ENCODE assay signal across 14 mouse cellular contexts in the genomic region with DNA sequence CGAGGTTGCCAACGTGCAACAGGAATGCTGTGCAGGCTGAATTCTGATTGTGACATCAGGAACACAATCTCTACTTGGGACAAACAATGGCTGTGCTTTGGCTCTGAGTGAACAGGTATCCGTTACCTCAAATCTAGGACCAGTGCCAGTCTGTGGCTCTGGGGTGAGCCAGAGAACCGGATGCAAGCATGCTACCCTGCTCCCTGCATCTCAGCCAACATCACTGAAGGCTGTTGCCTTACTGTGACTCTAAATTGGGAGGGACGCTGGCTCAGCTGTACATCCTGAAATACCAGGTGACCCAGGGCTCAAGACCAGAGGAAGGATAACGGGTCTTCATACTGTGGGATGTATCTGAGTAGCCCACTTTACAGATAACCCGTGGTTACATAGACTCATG.
DNase-seq lines count a peak whose midpoint lies in the region; ATAC-seq and TF ChIP-seq lines count a peak whose summit lies in the region.
"Had no signal": no experiment of that assay in that cellular context is flagged by ENCODE, and none has a peak within 500 bp of the region (broad histone marks: within the 10 kb centered on the region; RNA-seq: fewer than 3 reads in every experiment).

No protein-coding gene starts in this region.

- intact Hi-C loops in left cerebral cortex, postnatal 10 days (cut with DNase I): loop anchor here (5.0 kb wide), 1 partner anchor 63 kb away; no protein-coding TSS in a partner anchor

- WGBS in embryonic facial prominence, embryonic 13.5 days: 80% methylated on average over 7 of the region's 7 CpGs
- WGBS in embryonic facial prominence, embryonic 10.5 days: 90% methylated on average over 7 of the region's 7 CpGs
- 80% methylated on average over 7 of the region's 7 CpGs for WGBS in lung, embryonic 15.5 days
- 87% methylated on average over 7 of the region's 7 CpGs for WGBS in hindbrain, embryonic 11.5 days

- no peaks in the 10 kb centered on the region for H3K79me2 ChIP-seq in myocyte (ENCODE audit: control insufficient read depth, insufficient read depth)

- peak overlapping the region; percentile 8; the same call in 1 of the 2 replicates for H3K27ac ChIP-seq in embryonic facial prominence, embryonic 13.5 days
- H3K27ac ChIP-seq in embryonic facial prominence, embryonic 10.5 days (replicated peaks): no peak overlapping the region
- H3K27ac ChIP-seq in lung, embryonic 15.5 days: 0 out of 2 replicates have a peak overlapping the region, but pooled peaks have one; percentile 25
- no peak overlapping the region for H3K27ac ChIP-seq in hindbrain, embryonic 11.5 days (ENCODE audit: low read depth, low read length)
- H3K27ac ChIP-seq: hindbrain, embryonic 15.5 days; macrophage had no signal

- no peak for TF ChIP-seq POLR2A in myocyte (IDR thresholded peaks at IDR 0.05; ENCODE audit: insufficient read length, low read depth)

- H3K4me3 ChIP-seq in embryonic facial prominence, embryonic 13.5 days: no peak overlapping the region
- H3K4me3 ChIP-seq in embryonic facial prominence, embryonic 10.5 days: no peak overlapping the region
- H3K4me3 ChIP-seq in lung, embryonic 15.5 days: no peak overlapping the region
- H3K4me3 ChIP-seq in myocyte: no peak overlapping the region
- H3K4me3 ChIP-seq in hindbrain, embryonic 11.5 days (ENCODE audit: low read depth, low read length): no peak overlapping the region
- H3K4me3 ChIP-seq: hindbrain, embryonic 15.5 days; midbrain, embryonic 15.5 days had no signal

- H3K9me3 ChIP-seq in embryonic facial prominence, embryonic 13.5 days: no peaks in the 10 kb centered on the region
- 0 out of 2 replicates have a peak, but pooled peaks cover 2% of the 10 kb centered on the region for H3K9me3 ChIP-seq in embryonic facial prominence, embryonic 10.5 days
- H3K9me3 ChIP-seq in lung, embryonic 15.5 days: no peaks in the 10 kb centered on the region
- no peaks in the 10 kb centered on the region for H3K9me3 ChIP-seq in hindbrain, embryonic 11.5 days (ENCODE audit: control insufficient read depth, low read length)
- H3K9me3 ChIP-seq: hindbrain, embryonic 15.5 days; midbrain, embryonic 15.5 days had no signal

- H3K9ac ChIP-seq in embryonic facial prominence, embryonic 13.5 days: no peak overlapping the region
- no peak overlapping the region for H3K9ac ChIP-seq in lung, embryonic 15.5 days
- no peak overlapping the region for H3K9ac ChIP-seq in hindbrain, embryonic 11.5 days (ENCODE audit: low read depth, low read length)
- H3K9ac ChIP-seq: hindbrain, embryonic 15.5 days; midbrain, embryonic 15.5 days had no signal

- no peak overlapping the region for H3K4me2 ChIP-seq in embryonic facial prominence, embryonic 13.5 days
- H3K4me2 ChIP-seq in lung, embryonic 15.5 days: no peak overlapping the region
- peak overlapping the region; percentile 36 for H3K4me2 ChIP-seq in myocyte (ENCODE audit: low read depth)
- H3K4me2 ChIP-seq in hindbrain, embryonic 11.5 days (replicated peaks; ENCODE audit: low read depth, low read length): no peak overlapping the region
- H3K4me2 ChIP-seq: heart, embryonic 11.5 days; hindbrain, embryonic 15.5 days; midbrain, embryonic 15.5 days had no signal

- H3K4me1 ChIP-seq in embryonic facial prominence, embryonic 13.5 days: peaks cover 21% of the 10 kb centered on the region
- peaks cover 8% of the 10 kb centered on the region for H3K4me1 ChIP-seq in embryonic facial prominence, embryonic 10.5 days
- peaks cover 26% of the 10 kb centered on the region for H3K4me1 ChIP-seq in lung, embryonic 15.5 days
- H3K4me1 ChIP-seq in hindbrain, embryonic 11.5 days (replicated peaks; ENCODE audit: control insufficient read depth, insufficient read depth, low read length): no peaks in the 10 kb centered on the region
- H3K4me1 ChIP-seq: hindbrain, embryonic 15.5 days had no signal

- no peaks in the 10 kb centered on the region for H3K27me3 ChIP-seq in embryonic facial prominence, embryonic 13.5 days
- no peaks in the 10 kb centered on the region for H3K27me3 ChIP-seq in embryonic facial prominence, embryonic 10.5 days (replicated peaks; ENCODE audit: low read depth, poor library complexity, severe bottlenecking)
- no peaks in the 10 kb centered on the region for H3K27me3 ChIP-seq in lung, embryonic 15.5 days
- H3K27me3 ChIP-seq in myocyte (ENCODE audit: control insufficient read depth, insufficient read depth, insufficient read length): no peaks in the 10 kb centered on the region
- H3K27me3 ChIP-seq in hindbrain, embryonic 11.5 days (ENCODE audit: control insufficient read depth, insufficient read depth, low read length): no peaks in the 10 kb centered on the region
- H3K27me3 ChIP-seq: hindbrain, embryonic 15.5 days; midbrain, embryonic 15.5 days had no signal

- no peak overlapping the region for H3ac ChIP-seq in myocyte (ENCODE audit: control insufficient read depth, insufficient read length)

- no peak for DNase-seq in embryonic facial prominence, embryonic 10.5 days (ENCODE audit: low spot score)
- no peak for DNase-seq in lung, postnatal 10 days
- DNase-seq in Muller cell, postnatal 12 days (ENCODE audit: inconsistent ontology term): peak; percentile 20
- DNase-seq in left cerebral cortex, postnatal 10 days (ENCODE audit: extremely low spot score in 1 of 2, low spot score in 2 of 2): no peak
- DNase-seq in hindbrain, embryonic 11.5 days (ENCODE audit: low spot score): no peak
- DNase-seq: embryo, embryonic 11 days; kidney, adult 2 months had no signal

- peaks cover 13% of the 10 kb centered on the region for H3K36me3 ChIP-seq in embryonic facial prominence, embryonic 13.5 days
- H3K36me3 ChIP-seq in embryonic facial prominence, embryonic 10.5 days (replicated peaks): peaks cover 17% of the 10 kb centered on the region
- peaks cover 4% of the 10 kb centered on the region; the same call in 1 of the 2 replicates for H3K36me3 ChIP-seq in lung, embryonic 15.5 days
- H3K36me3 ChIP-seq in myocyte (ENCODE audit: control insufficient read depth, insufficient read depth): no peaks in the 10 kb centered on the region
- no peaks in the 10 kb centered on the region for H3K36me3 ChIP-seq in hindbrain, embryonic 11.5 days (ENCODE audit: control insufficient read depth, insufficient read depth, low read length)
- H3K36me3 ChIP-seq: hindbrain, embryonic 15.5 days; midbrain, embryonic 15.5 days had no signal

- ATAC-seq in embryonic facial prominence, embryonic 13.5 days (ENCODE audit: insufficient number of reproducible peaks, insufficient read depth, low FRiP score, low TSS enrichment, low read depth): no peak
- no peak for ATAC-seq in lung, embryonic 15.5 days (ENCODE audit: borderline replicate concordance, extremely low read depth, low FRiP score, low TSS enrichment)
- ATAC-seq in hindbrain, embryonic 11.5 days (ENCODE audit: low FRiP score): no peak

TF ChIP-seq in myocyte, 11 proteins besides CTCF, POLR2A, EP300 and RAD21:
- TF ChIP-seq CEBPB (IDR thresholded peaks at IDR 0.05; ENCODE audit: insufficient read depth, poor library complexity, severe bottlenecking): no peak
- TF ChIP-seq USF1 (IDR thresholded peaks at IDR 0.05; ENCODE audit: low read depth): no peak
- TF ChIP-seq MYOG (IDR thresholded peaks at IDR 0.05; ENCODE audit: control insufficient read depth in 1 of 3, insufficient read depth in 1 of 3, insufficient read length in 2 of 3, low read depth in 2 of 3): no peak
- TF ChIP-seq SRF (IDR thresholded peaks at IDR 0.05; ENCODE audit: control insufficient read depth, insufficient read length, low read depth): no peak
- TF ChIP-seq REST (IDR thresholded peaks at IDR 0.05; ENCODE audit: insufficient read depth, insufficient read length): no peak
- TF ChIP-seq POLR2AphosphoS2 (IDR thresholded peaks at IDR 0.05; ENCODE audit: insufficient read length, low read depth): no peak
- no peak for TF ChIP-seq E2F4 (IDR thresholded peaks at IDR 0.05; ENCODE audit: insufficient read depth)
- TF ChIP-seq TCF12 (IDR thresholded peaks at IDR 0.05; ENCODE audit: insufficient read depth, poor library complexity, severe bottlenecking): no peak
- TF ChIP-seq TCF3 (IDR thresholded peaks at IDR 0.05; ENCODE audit: insufficient read length, low read depth): no peak
- no peak for TF ChIP-seq MAX (IDR thresholded peaks at IDR 0.05; ENCODE audit: low read depth)
- TF ChIP-seq MYOD1 (IDR thresholded peaks at IDR 0.05; ENCODE audit: control insufficient read depth in 1 of 3, insufficient read length in 2 of 3, low read depth in 2 of 3): no peak

Comparison
In these comparisons a context has a peak if more than half of its experiments do, and no peak if none do; other contexts are left out.
1. H3K27ac ChIP-seq: peak in embryonic facial prominence, embryonic 13.5 days (single experiment) and lung, embryonic 15.5 days (single experiment); none in embryonic facial prominence, embryonic 10.5 days (single experiment) and hindbrain, embryonic 11.5 days (single experiment).